Mouse (Mus musculus): Measurements from ENCODE around the gene Prl4a1. TPM values are rescaled to one million over a fixed set of nuclear protein-coding genes. Genes with fewer than 3 reads are reported as not detected.

The Prl4a1 gene
- not detected in 2 replicates for polyA plus RNA-seq (2012; rRNA removed)

GRCm38 (mm10) chr13:28015912-28016311 lies at the start of gene Prl4a1:
Gene Prl4a1 (plus strand): TSS chr13:28016212.

Other genes starting within 250 kb of the Prl4a1 start
- not detected in 2 replicates for gene Prl7c1, start 235.4 kb upstream of the Prl4a1 start, polyA plus RNA-seq (2012; rRNA removed)
- gene Prl2a1, start 214.6 kb upstream of the Prl4a1 start, polyA plus RNA-seq (2012; rRNA removed), result not detected in 2 replicates
- gene Prl2c1, start 166.9 kb upstream of the Prl4a1 start, polyA plus RNA-seq (2012; rRNA removed), result not detected in 2 replicates
- not detected in 2 replicates for gene Prl5a1, start 126.3 kb downstream of the Prl4a1 start, polyA plus RNA-seq (2012; rRNA removed)
- gene Gm11361, start 241.3 kb downstream of the Prl4a1 start, polyA plus RNA-seq (2012; rRNA removed), result 0.53 and 1.6 TPM in 2 replicates